Mouse (Mus musculus) CD8-positive naive resting alpha-beta T cell, adult 57 days (primary cell): Measurements from ENCODE around the gene Rsph4a. TPM values are rescaled to one million over a fixed set of nuclear protein-coding genes. Genes with fewer than 3 reads are reported as not detected.

Source experiments
- total RNA-seq: library from RNA; stranded (reverse); gene quantifications from one replicate; pipeline ENCODE4 v1.2.4, GENCODE M21; 2023

The Rsph4a gene
- total RNA-seq, result not detected

GRCm38 (mm10) chr10:33904530-33905481 lies at the start of gene Rsph4a:
TSS of gene Rsph4a (plus strand) at chr10:33905111.

DNA sequence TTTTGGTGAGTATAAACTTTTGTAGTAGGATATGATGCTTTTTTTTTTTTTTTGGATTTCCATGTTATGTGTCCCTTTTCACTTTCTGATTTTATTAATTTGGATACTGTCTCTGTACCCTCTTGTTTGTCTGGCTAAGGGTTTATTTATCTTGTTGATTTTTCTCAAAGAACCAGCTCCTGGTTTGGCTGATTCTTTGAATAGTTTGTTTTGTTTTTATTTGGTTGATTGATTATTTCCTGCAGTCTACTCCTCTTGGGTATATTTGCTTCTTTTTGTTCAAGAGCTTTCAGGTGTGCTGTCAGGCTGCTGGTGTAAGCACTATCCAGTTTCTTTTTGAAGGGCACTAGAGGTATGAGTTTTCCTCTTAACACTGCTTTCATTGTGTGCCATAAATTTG lies 47.5 kb upstream of the Rsph4a start, which contains the start of gene Sult3a1:
TSS of gene Sult3a1 (plus strand) at position 301 of the 400 bp plus-strand sequence.

DNA sequence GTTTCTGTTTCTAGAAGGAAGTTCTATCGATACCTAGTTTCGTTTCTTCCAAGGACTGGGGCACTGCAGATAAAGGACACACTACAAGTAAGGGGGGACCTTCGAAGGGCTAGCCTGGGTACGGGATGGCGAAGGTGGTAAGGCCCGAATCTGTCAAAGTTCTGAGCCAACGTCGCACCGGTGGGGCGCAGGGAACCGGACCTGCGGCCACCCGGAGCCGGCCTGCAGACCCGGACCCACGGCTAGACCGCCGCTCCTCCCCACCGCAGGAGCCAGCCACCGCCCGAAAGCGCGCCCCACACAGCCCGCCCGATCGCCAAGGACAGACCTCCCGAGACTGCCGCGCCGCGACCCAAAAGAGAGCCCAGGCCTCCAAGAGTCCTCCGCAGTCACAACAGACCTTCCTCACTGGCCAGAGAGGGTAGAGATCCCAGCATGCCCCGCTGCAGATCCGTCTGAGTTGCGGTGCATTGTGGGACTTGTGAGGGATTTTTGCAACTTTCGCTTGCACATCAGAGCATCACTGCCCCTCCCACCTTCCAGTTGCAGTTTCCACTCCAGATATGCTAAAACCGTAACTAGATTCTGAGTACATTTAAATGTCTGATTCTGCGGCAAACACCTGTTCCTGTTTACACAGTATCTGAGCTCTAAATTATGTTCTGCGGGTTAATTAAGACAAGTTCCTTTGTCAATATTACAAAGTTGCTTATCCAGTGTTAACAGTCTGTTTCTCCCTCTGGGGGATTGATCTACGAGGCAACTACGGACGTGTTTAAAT lies 46.1 kb downstream of the Rsph4a start, which contains the start of gene Zup1:
TSS of gene Zup1 (minus strand) at position 467 of the 781 bp plus-strand sequence.

Other genes with a start within 250 kb of the Rsph4a start
- not detected for gene Sult3a2, start 118.4 kb upstream of the Rsph4a start, total RNA-seq
- gene Sult3a1, start 47.4 kb upstream of the Rsph4a start, total RNA-seq, result not detected
- 62.0 TPM for gene Zup1, start 46.2 kb downstream of the Rsph4a start, total RNA-seq
- gene Rwdd1, start 114.5 kb downstream of the Rsph4a start, total RNA-seq, result 52.4 TPM
- gene Trappc3l, start 132.5 kb downstream of the Rsph4a start, total RNA-seq, result not detected
- not detected for gene Calhm4, start 139.2 kb downstream of the Rsph4a start, total RNA-seq
- not detected for gene Calhm5, start 191.4 kb downstream of the Rsph4a start, total RNA-seq
- gene Calhm6, start 222.9 kb downstream of the Rsph4a start, total RNA-seq, result 15.6 TPM